Mouse (Mus musculus) right cerebral cortex, postnatal 36 days (tissue): ENCODE measurements at regions not wholly inside any gene's neighbourhood (a gene's known extent, or its start where the extent isn't known, plus 50 kb on each side); places are given as distances from the start of the nearest gene placed in this dataset.

Experiments used
- DNase-seq, 2 experiments: peaks; one replicate each; pipeline ENCODE4 v3.0.0; 2022; ENCODE audit warnings: low spot score in 2 of 2, mixed read lengths in 1 of 2

DNA sequence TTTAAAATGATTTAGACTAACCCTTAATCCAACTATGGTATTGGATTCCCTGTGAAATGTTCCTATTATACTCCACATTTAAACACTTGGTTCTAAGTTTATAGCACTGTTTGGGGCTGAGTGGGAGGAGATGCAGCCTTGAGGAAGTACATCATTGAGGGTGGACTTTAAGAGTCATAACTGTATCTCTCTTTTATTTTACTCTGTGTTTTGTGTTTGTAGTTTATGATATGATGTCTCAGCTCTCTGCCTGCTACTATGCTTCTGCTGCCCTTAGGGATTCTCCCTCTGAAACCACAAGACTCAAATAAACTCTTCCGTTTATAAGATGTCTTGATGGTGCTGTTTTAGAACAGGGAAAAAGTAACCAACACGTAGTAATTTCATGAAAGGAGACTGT is 797.7 kb upstream of the Sel1l start:
- DNase-seq = no peak

DNA sequence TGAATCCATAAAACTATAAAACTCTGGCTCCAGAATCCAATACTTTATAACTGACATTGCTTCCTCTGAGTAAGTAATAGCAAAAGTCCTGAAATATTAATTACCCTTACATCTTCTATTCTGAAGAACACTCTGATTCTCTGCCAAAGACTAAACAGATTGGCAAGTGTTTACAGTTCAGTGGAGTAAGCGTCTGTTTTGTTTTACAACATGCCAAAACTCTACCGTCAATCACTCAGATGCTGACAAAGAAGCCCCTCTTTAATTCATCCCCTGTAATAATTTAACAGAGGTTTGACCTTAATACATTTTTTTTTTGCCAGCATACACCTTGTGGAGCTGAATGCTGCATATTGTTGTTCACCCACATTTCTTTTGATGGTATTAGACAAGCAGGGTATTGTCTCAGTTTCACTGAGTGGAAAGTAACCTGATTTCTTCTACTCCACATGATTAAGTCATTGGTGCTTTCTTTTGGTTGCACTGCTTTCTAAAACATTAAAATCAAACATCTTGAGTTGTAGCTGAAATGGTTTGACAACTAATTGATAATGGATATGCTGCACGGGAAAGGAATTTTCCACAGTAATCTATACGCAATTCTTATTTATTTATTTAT is 796.2 kb upstream of the Sel1l start:
- DNase-seq = no peak

DNA sequence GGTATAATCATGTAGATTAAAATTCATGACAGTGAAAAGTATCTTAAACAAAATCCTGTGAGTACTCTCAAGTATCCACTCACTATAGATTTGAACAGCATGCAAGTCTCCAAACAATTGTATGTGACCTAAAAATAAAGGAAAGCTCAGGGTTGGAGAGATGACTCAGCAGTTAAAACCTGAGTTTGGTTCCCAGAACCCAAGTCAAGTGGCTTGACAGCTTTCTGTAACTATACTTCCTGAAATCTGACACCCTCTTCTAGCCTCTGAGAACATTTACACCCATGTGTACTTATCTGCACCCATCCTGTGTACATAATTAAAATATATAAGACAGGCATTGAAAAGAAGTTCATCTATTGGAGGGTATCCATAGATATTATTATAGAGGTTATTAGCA is 770.2 kb upstream of the Sel1l start:
- no peak for DNase-seq

DNA sequence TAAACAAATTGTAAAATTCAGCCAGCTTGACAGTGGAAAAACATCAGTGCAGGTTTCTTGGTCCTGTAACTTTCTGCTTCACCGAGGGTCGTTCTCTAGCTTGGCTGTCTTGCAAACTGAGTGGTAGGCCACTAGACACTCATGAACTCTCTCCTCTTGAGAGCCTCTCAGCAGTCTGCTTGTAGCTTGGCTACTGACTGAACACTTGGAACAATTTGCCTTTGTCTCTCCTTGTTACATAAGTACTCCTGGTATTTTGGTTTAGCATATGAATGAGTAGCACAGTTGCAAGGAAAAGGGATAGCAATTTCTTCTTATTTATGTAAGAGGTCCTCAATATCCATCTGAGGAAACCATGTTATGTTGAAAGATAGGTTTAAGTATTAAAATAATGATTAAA is 769.6 kb upstream of the Sel1l start:
- DNase-seq = no peak

DNA sequence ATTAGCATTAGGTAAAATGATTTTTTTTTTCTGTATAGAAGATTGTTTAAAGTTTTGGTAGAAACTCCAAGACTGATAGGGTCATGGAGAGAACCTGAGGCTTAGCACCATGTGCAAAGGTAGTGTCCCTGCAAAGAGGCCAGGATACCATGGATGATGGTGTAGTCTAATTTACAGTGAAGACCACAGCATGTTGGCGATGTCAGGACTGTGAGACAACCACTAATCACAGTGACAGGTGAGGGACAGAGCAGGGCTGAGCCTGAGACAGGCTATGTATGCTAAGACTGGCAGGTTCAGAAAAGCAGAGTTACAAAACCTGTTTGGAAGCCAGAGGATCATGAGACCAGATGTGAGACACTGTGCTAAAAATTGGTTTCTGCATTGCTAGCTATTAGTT is 752.7 kb upstream of the Sel1l start:
- DNase-seq = no peak

DNA sequence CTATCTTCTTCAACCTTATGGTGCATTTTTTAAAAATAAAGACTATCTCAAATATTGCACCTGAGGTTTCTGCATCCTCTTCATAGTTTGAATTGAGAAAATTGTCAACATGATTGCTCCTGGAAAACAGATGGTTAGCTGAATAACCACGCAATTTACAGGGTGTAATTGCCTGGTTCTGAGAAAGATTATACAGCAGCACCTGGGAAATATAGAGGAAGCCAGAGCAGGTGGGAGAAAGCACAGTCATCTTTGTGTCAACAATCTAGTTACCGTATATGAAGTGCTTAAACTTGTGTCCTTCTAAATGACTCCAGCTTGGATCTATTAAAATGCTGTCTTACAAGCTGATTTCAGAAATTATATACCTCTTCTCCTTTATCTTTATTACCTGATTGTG is 740.8 kb upstream of the Sel1l start:
- no peak for DNase-seq

DNA sequence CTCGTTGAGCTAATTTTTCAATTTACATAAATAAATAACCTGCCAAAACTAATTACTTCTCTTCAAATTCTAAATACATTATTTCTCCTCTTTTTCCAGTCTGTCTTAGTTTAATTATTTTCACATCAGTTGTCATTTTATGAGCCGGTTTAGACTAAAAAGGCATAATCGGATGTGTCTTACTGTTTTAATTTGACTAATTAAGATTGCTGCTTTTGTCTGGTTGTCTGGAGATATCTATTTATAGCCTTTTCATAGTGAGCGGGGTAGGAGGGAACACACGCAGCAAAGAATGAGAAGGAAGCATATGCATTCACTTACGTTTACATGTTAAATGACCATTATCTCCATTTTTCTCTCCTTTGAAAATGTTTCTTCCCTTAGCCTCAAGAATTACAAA is 740.3 kb upstream of the Sel1l start:
- DNase-seq = no peak

DNA sequence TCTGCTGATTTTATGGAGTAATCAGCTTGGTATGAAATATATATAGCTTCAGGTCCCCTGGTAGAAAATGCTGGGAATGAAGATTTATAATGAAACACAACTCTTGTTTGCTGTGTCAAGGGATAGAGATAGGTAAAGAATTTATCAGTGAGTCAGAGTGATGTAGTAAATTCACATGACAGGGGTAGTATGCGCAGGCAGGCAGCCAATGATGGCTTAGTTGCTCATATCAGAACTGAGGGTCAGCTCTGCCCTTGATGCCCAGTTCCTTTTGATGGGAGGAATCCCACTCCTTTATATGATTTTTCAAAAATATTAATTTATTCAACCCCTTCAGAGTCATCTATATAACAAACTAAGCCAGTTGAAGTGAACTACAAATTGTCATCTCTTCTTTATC is 729.6 kb upstream of the Sel1l start:
- DNase-seq = no peak
